ENCODE assay signal across 13 mouse cellular contexts in the genomic region with DNA sequence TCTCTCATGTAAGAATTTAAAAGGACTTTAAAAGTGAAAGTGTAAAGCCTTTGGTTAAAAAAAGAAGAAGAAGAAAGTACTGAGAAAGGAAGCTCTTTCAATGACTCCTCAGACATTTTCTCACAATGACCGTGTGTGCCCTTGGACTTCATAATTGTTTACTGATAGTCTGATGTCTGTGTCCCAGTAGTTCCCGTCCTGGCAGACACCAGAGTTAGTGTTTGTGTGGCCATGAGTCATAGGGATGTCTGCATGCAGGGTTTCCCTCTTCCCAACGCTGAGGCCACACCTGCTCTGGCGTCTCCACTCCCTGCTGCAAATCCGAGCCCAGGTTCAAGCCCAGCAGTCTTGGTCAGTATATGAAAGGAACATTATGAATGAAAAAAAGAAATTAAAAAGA. TPM values are rescaled to one million over a fixed set of nuclear protein-coding genes. Genes with fewer than 3 reads are reported as not detected.
DNase-seq lines count a peak whose midpoint lies in the region; ATAC-seq and TF ChIP-seq lines count a peak whose summit lies in the region.
"Had no signal": no experiment of that assay in that cellular context is flagged by ENCODE, and none has a peak within 500 bp of the region (broad histone marks: within the 10 kb centered on the region; RNA-seq: fewer than 3 reads in every experiment).

No protein-coding gene starts in this region.

- H3ac ChIP-seq in C2C12 (ENCODE audit: control insufficient read depth, insufficient read length, low read depth): no peak overlapping the region

- no peaks in the 10 kb centered on the region for H3K79me3 ChIP-seq in C2C12 (ENCODE audit: low read depth)

- no peaks in the 10 kb centered on the region for H3K27me3 ChIP-seq in heart, embryonic 11.5 days (ENCODE audit: control insufficient read depth, insufficient read depth, low read length)
- no peaks in the 10 kb centered on the region for H3K27me3 ChIP-seq in C2C12 (ENCODE audit: control insufficient read depth, insufficient read depth, insufficient read length)
- H3K27me3 ChIP-seq in hindbrain, embryonic 13.5 days: no peaks in the 10 kb centered on the region
- H3K27me3 ChIP-seq: CH12.LX; embryonic facial prominence, embryonic 12.5 days; heart, embryonic 15.5 days had no signal

- no peaks in the 10 kb centered on the region for H3K36me3 ChIP-seq in heart, embryonic 11.5 days (ENCODE audit: control insufficient read depth, insufficient read depth, low read length)
- H3K36me3 ChIP-seq in C2C12 (ENCODE audit: control insufficient read depth, insufficient read depth): no peaks in the 10 kb centered on the region
- H3K36me3 ChIP-seq in hindbrain, embryonic 13.5 days: no peaks in the 10 kb centered on the region
- H3K36me3 ChIP-seq: embryonic facial prominence, embryonic 12.5 days; heart, embryonic 15.5 days had no signal

- H3K9ac ChIP-seq in heart, embryonic 11.5 days (ENCODE audit: low read depth, low read length): no peak overlapping the region
- H3K9ac ChIP-seq in hindbrain, embryonic 13.5 days: no peak overlapping the region
- H3K9ac ChIP-seq: embryonic facial prominence, embryonic 12.5 days; heart, embryonic 15.5 days had no signal

- peak; percentile 50 to 67 for DNase-seq in heart, adult 18-20 months
- DNase-seq in heart, adult 9 months (ENCODE audit: low spot score in 2 of 2): peak; percentile 52
- peak; percentile 51 for DNase-seq in lung, postnatal 25 days (ENCODE audit: low spot score)
- no peak for DNase-seq in cerebellum, adult 11 months
- no peak for DNase-seq in right cerebral cortex, adult 2 months (ENCODE audit: low spot score in 2 of 2)
- DNase-seq: left cerebral cortex, postnatal 4 days had no signal

- no peak for TF ChIP-seq CTCF in C2C12 (IDR thresholded peaks at IDR 0.05; ENCODE audit: control insufficient read depth, insufficient read depth, insufficient read length)

- 44% methylated on average over 5 of the region's 5 CpGs for WGBS in heart, embryonic 11.5 days (ENCODE audit: insufficient replicate concordance)
- 62% methylated on average over 5 of the region's 5 CpGs for WGBS in hindbrain, embryonic 13.5 days

- no peak overlapping the region for H3K4me2 ChIP-seq in heart, embryonic 11.5 days
- H3K4me2 ChIP-seq in hindbrain, embryonic 13.5 days: no peak overlapping the region
- H3K4me2 ChIP-seq: embryonic facial prominence, embryonic 12.5 days; heart, embryonic 15.5 days had no signal

- H3K4me3 ChIP-seq in heart, embryonic 11.5 days (ENCODE audit: low read depth, low read length): no peak overlapping the region
- no peak overlapping the region for H3K4me3 ChIP-seq in C2C12 (ENCODE audit: insufficient read depth, poor library complexity, severe bottlenecking)
- H3K4me3 ChIP-seq in hindbrain, embryonic 13.5 days: no peak overlapping the region
- H3K4me3 ChIP-seq: embryonic facial prominence, embryonic 12.5 days; heart, embryonic 15.5 days had no signal

- H3K9me3 ChIP-seq in heart, embryonic 11.5 days (replicated peaks; ENCODE audit: control insufficient read depth, low read length): no peaks in the 10 kb centered on the region
- H3K9me3 ChIP-seq in hindbrain, embryonic 13.5 days: no peaks in the 10 kb centered on the region
- H3K9me3 ChIP-seq: embryonic facial prominence, embryonic 12.5 days; heart, embryonic 15.5 days had no signal

- no peak for ATAC-seq in heart, embryonic 11.5 days (replicated peaks; ENCODE audit: insufficient number of reproducible peaks, low FRiP score, low TSS enrichment)
- ATAC-seq in hindbrain, embryonic 13.5 days (ENCODE audit: low FRiP score): no peak

- H3K4me1 ChIP-seq in heart, embryonic 11.5 days (ENCODE audit: control insufficient read depth, insufficient read depth, low read length): no peaks in the 10 kb centered on the region
- H3K4me1 ChIP-seq in hindbrain, embryonic 13.5 days (replicated peaks): 0 out of 2 replicates have a peak, but pooled peaks cover 5% of the 10 kb centered on the region
- H3K4me1 ChIP-seq: embryonic facial prominence, embryonic 12.5 days had no signal

- no peaks in the 10 kb centered on the region for H3K79me2 ChIP-seq in C2C12 (ENCODE audit: control insufficient read depth, insufficient read depth)

- H3K27ac ChIP-seq in heart, embryonic 11.5 days (ENCODE audit: low read depth, low read length): no peak overlapping the region
- H3K27ac ChIP-seq in hindbrain, embryonic 13.5 days: no peak overlapping the region
- H3K27ac ChIP-seq: embryonic facial prominence, embryonic 12.5 days; heart, embryonic 15.5 days had no signal

TF ChIP-seq in C2C12, 6 proteins besides CTCF, POLR2A, EP300 and RAD21:
- TF ChIP-seq MYOG (IDR thresholded peaks at IDR 0.05; ENCODE audit: control insufficient read depth, extremely low read depth, insufficient read length): no peak
- peak; percentile 69 for TF ChIP-seq MYOD1 (IDR thresholded peaks at IDR 0.05; ENCODE audit: control insufficient read depth, insufficient read length, low read depth)
- TF ChIP-seq MAX (IDR thresholded peaks at IDR 0.05): no peak
- TF ChIP-seq USF1 (IDR thresholded peaks at IDR 0.05; ENCODE audit: low read depth): no peak
- peak; percentile 40 for TF ChIP-seq FOSL1 (IDR thresholded peaks at IDR 0.05; ENCODE audit: insufficient read depth, low read length, poor library complexity, severe bottlenecking)
- TF ChIP-seq CEBPB (IDR thresholded peaks at IDR 0.05; ENCODE audit: low read depth): no peak

RNA-seq across cellular contexts. Expression of gene Tnpo1, which starts 29.0 kb away (rescaled TPM):
- total RNA-seq in heart, adult 18-20 months (2021): 10 to 100 TPM; 59.2 to 70.0 TPM
- 29.7 and 52.2 TPM in 2 replicates for polyA plus RNA-seq in heart, embryonic 11.5 days (2014; fragmentation: Nextera tagmentation; extraction: Ambion mirVana)
- 44.1 TPM for polyA plus RNA-seq in C2C12 (2012; fragmentation: generic; extraction: Trizol)
- 59.5 and 62.5 TPM in 2 replicates for polyA plus RNA-seq in hindbrain, embryonic 13.5 days (2015; fragmentation: Nextera tagmentation; extraction: Ambion mirVana)

RNA-seq across cellular contexts. Expression of gene 1700024P04Rik, which starts 29.1 kb away (rescaled TPM):
- total RNA-seq in heart, adult 18-20 months (2021): not detected
- not detected in 2 replicates for polyA plus RNA-seq in heart, embryonic 11.5 days (2014; fragmentation: Nextera tagmentation; extraction: Ambion mirVana)
- not detected for polyA plus RNA-seq in C2C12 (2012; fragmentation: generic; extraction: Trizol)
- not detected in 2 replicates for polyA plus RNA-seq in hindbrain, embryonic 13.5 days (2015; fragmentation: Nextera tagmentation; extraction: Ambion mirVana)
- total RNA-seq: CH12.LX; left cerebral cortex, postnatal 4 days had no signal
- polyA plus RNA-seq: brain, embryonic 14.5 days; embryonic facial prominence, embryonic 12.5 days; heart, embryonic 15.5 days had no signal

Comparison
In these comparisons a context has a peak if more than half of its experiments do, and no peak if none do; other contexts are left out.
1. DNase-seq: peak in heart, adult 18-20 months (2 of 2), heart, adult 9 months (2 of 2) and lung, postnatal 25 days (single experiment); none in cerebellum, adult 11 months (single experiment) and right cerebral cortex, adult 2 months (0 of 2).